Mouse (Mus musculus): Measurements from ENCODE around the gene Ptpn3. TPM values are rescaled to one million over a fixed set of nuclear protein-coding genes. Genes with fewer than 3 reads are reported as not detected.

Ptpn3 gene
- polyA plus RNA-seq, 1 experiment from 2014 or later = 3.3 TPM

Other genes with a start within 250 kb of the Ptpn3 start
- gene Epb41l4b, start 158.4 kb downstream of the Ptpn3 start, polyA plus RNA-seq (2014; fragmentation: Nextera tagmentation; extraction: Ambion mirVana) = 0.30 and 0.57 TPM in 2 replicates
- gene Palm2, start 132.4 kb upstream of the Ptpn3 start, polyA plus RNA-seq (2014; fragmentation: Nextera tagmentation; extraction: Ambion mirVana) = 20.9 and 21.0 TPM in 2 replicates

Data from heart, embryonic 14.5 days (tissue).